Mouse (Mus musculus) C2C12 (cell line): ENCODE measurements at regions not wholly inside any gene's neighbourhood (a gene's known extent, or its start where the extent isn't known, plus 50 kb on each side); places are given as distances from the start of the nearest gene placed in this dataset.

ENCODE experiments used
- H3K27me3 ChIP-seq: one replicate; pipeline ENCODE4 v1.6.1; 2011; ENCODE audit not compliant: control insufficient read depth, insufficient read depth, insufficient read length
- H3K36me3 ChIP-seq: one replicate; pipeline ENCODE4 v1.6.1; 2011; ENCODE audit not compliant: control insufficient read depth, insufficient read depth
- H3K4me3 ChIP-seq: one replicate; pipeline ENCODE4 v1.5.1; 2011; ENCODE audit warnings: mild to moderate bottlenecking, control low read depth; ENCODE audit not compliant: poor library complexity, insufficient read depth, severe bottlenecking
- H3K79me2 ChIP-seq: one replicate; pipeline ENCODE4 v1.6.1; 2011; ENCODE audit not compliant: control insufficient read depth, insufficient read depth
- H3K79me3 ChIP-seq: one replicate; pipeline ENCODE4 v1.6.1; 2011; ENCODE audit warnings: low read depth, control low read depth
- H3ac ChIP-seq: one replicate; pipeline ENCODE3; 2011; ENCODE audit warnings: low read depth; ENCODE audit not compliant: control insufficient read depth, insufficient read length
- CEBPB ChIP-seq: IDR thresholded peaks from one replicate; pipeline ENCODE4 v1.6.1; 2011; ENCODE audit warnings: low read depth, mild to moderate bottlenecking, control low read depth, moderate library complexity
- CTCF ChIP-seq: IDR thresholded peaks from one replicate; pipeline ENCODE4 v1.5.1; 2011; ENCODE audit not compliant: control insufficient read depth, insufficient read depth, insufficient read length
- FOSL1 ChIP-seq: IDR thresholded peaks from one replicate; pipeline ENCODE4 v1.8.0; 2011; ENCODE audit warnings: mild to moderate bottlenecking, low read length; ENCODE audit not compliant: poor library complexity, insufficient read depth, severe bottlenecking
- MAX ChIP-seq: IDR thresholded peaks from one replicate; pipeline ENCODE4 v1.6.1; 2011; ENCODE audit warnings: mild to moderate bottlenecking, control low read depth
- MYOD1 ChIP-seq: IDR thresholded peaks from one replicate; pipeline ENCODE4 v1.6.1; 2011; ENCODE audit warnings: low read depth; ENCODE audit not compliant: control insufficient read depth, insufficient read length
- MYOG ChIP-seq: IDR thresholded peaks from one replicate; pipeline ENCODE4 v1.6.1; 2011; ENCODE audit not compliant: control insufficient read depth, insufficient read length; ENCODE audit errors: extremely low read depth
- USF1 ChIP-seq: IDR thresholded peaks from one replicate; pipeline ENCODE4 v1.6.1; 2011; ENCODE audit warnings: low read depth, mild to moderate bottlenecking, control low read depth, moderate library complexity

DNA sequence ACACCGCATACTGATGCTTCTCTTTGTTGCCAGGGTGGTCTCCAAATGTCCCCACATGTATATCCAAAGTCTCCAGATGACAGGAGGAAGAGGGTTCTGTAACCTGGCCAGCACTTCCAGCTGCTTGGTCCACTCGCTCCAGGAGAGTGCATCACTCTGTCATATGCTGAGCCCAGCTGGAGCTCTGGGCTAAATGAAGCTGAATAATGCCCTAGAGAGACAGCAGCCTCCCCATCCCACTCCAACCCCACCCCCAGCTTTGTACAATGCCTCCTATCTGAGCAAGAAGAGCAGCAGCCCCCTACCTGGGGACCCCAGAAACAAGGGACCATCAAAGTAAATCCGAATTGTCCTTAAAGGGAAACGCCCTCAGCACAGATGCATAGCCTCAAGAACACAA, 219.0 kb upstream of the Pabpc6 start:
- no peak overlapping the region for H3K4me3 ChIP-seq
- no peaks in the 10 kb centered on the region for H3K79me2 ChIP-seq
- H3ac ChIP-seq: no peak overlapping the region
- H3K79me3 ChIP-seq: no peaks in the 10 kb centered on the region
- no peaks in the 10 kb centered on the region for H3K27me3 ChIP-seq
- TF ChIP-seq CTCF: no peak
- no peak for TF ChIP-seq MAX
- TF ChIP-seq USF1: no peak
- TF ChIP-seq MYOG: no peak
- TF ChIP-seq MYOD1: no peak
- no peak for TF ChIP-seq FOSL1
- no peak for TF ChIP-seq CEBPB
- no peaks in the 10 kb centered on the region for H3K36me3 ChIP-seq

DNA sequence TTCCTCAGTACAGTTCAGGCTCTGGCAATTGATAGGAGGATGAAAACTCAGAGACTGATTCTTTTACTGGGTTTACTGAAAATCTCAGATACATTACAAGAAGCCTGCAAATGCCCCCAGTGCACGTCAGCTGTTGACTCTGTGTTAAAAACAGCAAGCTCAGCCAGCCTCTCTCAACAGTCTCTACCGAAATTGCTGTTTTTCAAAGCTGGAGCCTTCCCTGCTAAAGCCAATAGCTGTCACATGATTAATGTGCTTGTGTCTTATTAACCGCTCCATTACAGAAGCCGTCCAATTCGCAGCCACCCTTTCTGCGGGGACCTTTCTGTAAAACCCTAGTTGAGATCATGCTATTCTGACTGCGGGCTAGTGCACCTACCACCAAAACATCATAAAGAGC, 215.6 kb upstream of the Pabpc6 start:
- TF ChIP-seq FOSL1 (no peak), MYOD1 (no peak), CTCF (no peak), MAX (no peak), USF1 (no peak), MYOG (no peak), CEBPB (no peak)

DNA sequence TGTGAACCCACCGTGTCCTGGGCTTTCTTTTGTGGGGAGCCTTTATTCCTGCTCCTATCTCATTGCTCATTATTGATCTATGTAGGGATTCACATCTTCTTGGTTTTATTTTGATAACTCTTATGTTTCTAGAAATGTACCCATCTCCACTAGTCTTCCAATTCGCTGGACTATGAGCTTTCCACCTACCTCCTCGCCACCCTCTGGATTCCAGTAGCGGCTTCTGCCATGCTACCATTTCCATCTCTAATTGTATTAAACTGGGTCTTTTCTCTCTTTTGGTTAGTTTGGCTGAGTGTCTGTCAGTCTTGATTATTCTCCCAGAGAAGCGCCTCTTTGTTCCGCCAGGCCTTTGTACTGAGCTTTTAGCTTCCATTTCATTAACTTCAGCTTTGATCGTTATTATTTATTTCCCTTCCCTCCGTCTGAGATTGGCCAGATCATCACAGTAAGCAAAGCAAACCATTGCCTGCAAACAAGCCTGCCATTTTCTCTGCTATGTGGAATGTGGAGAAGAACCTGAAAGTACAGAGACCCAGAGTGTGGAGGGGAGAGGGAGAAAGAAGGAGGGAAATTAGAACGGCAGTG, 213.2 kb upstream of the Pabpc6 start:
- no peaks in the 10 kb centered on the region for H3K27me3 ChIP-seq
- H3ac ChIP-seq: no peak overlapping the region
- no peak for TF ChIP-seq MYOD1
- no peak for TF ChIP-seq FOSL1
- TF ChIP-seq MAX: no peak
- no peak for TF ChIP-seq USF1
- no peak for TF ChIP-seq MYOG
- TF ChIP-seq CEBPB: no peak
- TF ChIP-seq CTCF: no peak

More for the DNA sequence above, 215.6 kb upstream of the Pabpc6 start:
- Histone ChIP-seq H3K36me3 (no peaks in the 10 kb centered on the region), H3K27me3 (no peaks in the 10 kb centered on the region), H3K79me2 (no peaks in the 10 kb centered on the region), H3ac (no peak overlapping the region), H3K4me3 (no peak overlapping the region), H3K79me3 (no peaks in the 10 kb centered on the region)

DNA sequence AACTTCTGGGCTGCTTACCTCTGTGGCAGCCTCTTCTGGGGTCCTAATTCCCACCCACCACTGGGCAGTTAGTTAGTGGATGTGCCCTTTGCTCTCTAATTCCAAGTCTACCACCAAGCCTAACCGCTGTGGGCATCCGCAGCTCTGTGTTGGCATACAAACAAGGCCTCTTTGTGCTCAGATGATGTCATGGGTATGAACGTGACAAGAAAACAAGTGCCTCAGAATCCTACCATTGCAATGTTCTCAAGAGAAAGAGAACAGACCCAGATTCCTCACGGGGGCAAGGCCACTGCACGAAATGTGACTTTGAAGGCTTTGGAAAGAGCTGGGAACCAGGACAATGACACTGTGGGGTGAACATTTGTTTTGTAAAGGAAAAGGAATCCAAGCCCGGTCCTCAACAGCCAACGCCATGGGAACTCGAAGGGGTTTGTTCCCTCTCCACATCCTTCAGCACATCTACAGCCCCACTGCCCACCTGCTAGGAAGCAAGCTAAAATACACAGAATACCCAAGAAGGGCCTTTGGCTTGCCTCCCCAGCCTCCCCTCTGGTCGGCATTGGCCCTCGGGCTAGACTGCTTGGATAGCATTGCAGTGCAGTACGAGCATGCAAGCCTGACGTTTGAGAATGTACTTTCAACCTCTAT, 210.2 kb upstream of the Pabpc6 start:
- Histone ChIP-seq H3K27me3 (no peaks in the 10 kb centered on the region), H3K4me3 (no peak overlapping the region), H3K79me3 (no peaks in the 10 kb centered on the region), H3K79me2 (no peaks in the 10 kb centered on the region), H3ac (no peak overlapping the region), H3K36me3 (no peaks in the 10 kb centered on the region)
- no peak for TF ChIP-seq CTCF

More for the DNA sequence above, 213.2 kb upstream of the Pabpc6 start:
- Histone ChIP-seq H3K79me3 (no peaks in the 10 kb centered on the region), H3K36me3 (no peaks in the 10 kb centered on the region), H3K4me3 (no peak overlapping the region), H3K79me2 (no peaks in the 10 kb centered on the region)

DNA sequence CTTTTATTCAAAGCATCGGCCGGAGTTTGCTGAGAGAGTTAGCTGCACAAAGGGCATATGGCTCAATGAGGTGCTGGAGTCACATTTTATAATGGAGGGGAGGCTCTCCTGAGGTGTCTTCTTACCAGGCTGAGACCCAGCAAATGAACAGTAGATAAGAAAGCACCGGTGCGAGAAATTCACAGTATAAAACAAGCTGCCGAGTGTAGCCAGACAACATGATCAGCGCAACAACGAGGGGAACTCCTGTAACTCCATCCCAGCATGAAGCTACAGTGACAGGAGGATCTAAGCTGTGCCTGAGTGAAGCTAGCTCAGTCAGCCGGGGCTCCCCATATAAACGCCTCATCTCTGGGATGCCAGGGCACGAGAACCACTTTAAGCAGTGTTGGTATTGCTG, 204.2 kb upstream of the Pabpc6 start:
- H3K27me3 ChIP-seq: no peaks in the 10 kb centered on the region
- H3K79me3 ChIP-seq: no peaks in the 10 kb centered on the region
- no peak for TF ChIP-seq MAX
- TF ChIP-seq MYOG: no peak
- TF ChIP-seq MYOD1: no peak
- TF ChIP-seq CTCF: no peak
- TF ChIP-seq FOSL1: no peak
- no peak for TF ChIP-seq USF1
- TF ChIP-seq CEBPB: no peak
- no peak overlapping the region for H3ac ChIP-seq
- H3K4me3 ChIP-seq: no peak overlapping the region
- no peaks in the 10 kb centered on the region for H3K36me3 ChIP-seq
- H3K79me2 ChIP-seq: no peaks in the 10 kb centered on the region

DNA sequence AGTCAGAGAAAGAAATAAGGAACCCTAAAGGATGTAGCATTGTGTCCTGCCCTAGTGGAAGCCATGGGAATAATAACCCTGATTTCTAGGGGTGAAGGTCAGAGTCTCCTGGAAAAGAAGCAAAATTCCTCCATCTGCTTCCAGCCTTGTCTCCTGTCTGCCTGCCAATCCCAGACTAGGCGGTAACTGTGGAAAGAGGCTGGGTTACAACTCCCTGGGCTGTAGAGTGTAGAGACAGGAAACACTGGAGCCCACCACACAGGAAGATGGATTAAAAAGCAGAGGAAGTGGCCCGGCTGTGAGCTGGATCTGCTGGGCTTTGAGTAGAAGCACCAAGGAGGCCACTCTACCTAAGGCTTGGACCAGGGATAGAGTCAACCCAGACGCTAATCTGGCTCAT, 200.7 kb upstream of the Pabpc6 start:
- no peak for TF ChIP-seq USF1
- TF ChIP-seq MYOD1: no peak
- TF ChIP-seq MAX: no peak
- no peak for TF ChIP-seq CTCF
- no peak for TF ChIP-seq CEBPB
- TF ChIP-seq FOSL1: no peak
- no peak for TF ChIP-seq MYOG
- Histone ChIP-seq H3K4me3 (no peak overlapping the region), H3K79me2 (no peaks in the 10 kb centered on the region)

More for the DNA sequence above, 200.7 kb upstream of the Pabpc6 start:
- H3K27me3 ChIP-seq: no peaks in the 10 kb centered on the region
- H3K79me3 ChIP-seq: no peaks in the 10 kb centered on the region
- H3K36me3 ChIP-seq: no peaks in the 10 kb centered on the region
- H3ac ChIP-seq: no peak overlapping the region
